Mouse (Mus musculus): ENCODE data around the gene Zim1. TPM values are rescaled to one million over a fixed set of nuclear protein-coding genes. Genes with fewer than 3 reads are reported as not detected.

Zim1 gene
- polyA plus RNA-seq, 2 experiments: 0.72 to 4.3 TPM

- H3K4me3 ChIP-seq (ENCODE audit: insufficient read depth in 1 of 2, low read depth in 2 of 2, low read length in 2 of 2): peak overlapping the region; percentile 58 to 61
- WGBS (ENCODE audit: insufficient replicate concordance): 34% methylated on average over 15 of the region's 15 CpGs
Measured at GRCm38 (mm10) chr7:6730801-6731200, 34.6 kb upstream of the Zim1 start.

GRCm38 (mm10) chr7:6730241-6730640, 34.0 kb upstream of the Zim1 start, which contains the start of the genes Peg3 and Usp29:
Peg3 (minus strand) TSS chr7:6730431.
Usp29 (plus strand) TSS chr7:6730578.
- Histone ChIP-seq H3K27me3 (ENCODE audit: control insufficient read depth, insufficient read depth, low read length) (peaks cover 3% of the 10 kb centered on the region; the same call in 1 of the 2 replicates), H3K4me1 (replicated peaks; ENCODE audit: control insufficient read depth in 2 of 2, insufficient read depth in 2 of 2, low read length in 1 of 2) (no peaks in the 10 kb centered on the region; a peak in 1 of 4 replicates), H3K4me3 (ENCODE audit: insufficient read depth in 1 of 2, low read depth in 2 of 2, low read length in 2 of 2) (peak within 1 kb of the TSS; percentile 58 to 61), H3K36me3 (replicated peaks; ENCODE audit: control insufficient read depth, insufficient read depth, low read depth) (no peaks in the 10 kb centered on the region; the same call in 1 of the 2 replicates), H3K27ac (peak within 1 kb of the TSS; percentile 61), H3K9ac (replicated peaks) (peak within 1 kb of the TSS; percentile 38), H3K9me3 (ENCODE audit: control insufficient read depth, low read length) (peaks cover 6% of the 10 kb centered on the region), H3K4me2 (ENCODE audit: low read depth) (peak within 1 kb of the TSS; percentile 59)
- DNase-seq (ENCODE audit: low read depth in 3 of 3, low spot score in 3 of 3) (peak; percentile 37 to 63 (median 53)), ATAC-seq (ENCODE audit: insufficient read depth) (peak; percentile 16)
- WGBS (ENCODE audit: insufficient replicate concordance): 45% methylated on average over 24 of the region's 24 CpGs
- TF ChIP-seq EP300 (IDR thresholded peaks at IDR 0.05; ENCODE audit: low read depth): no peak
- no peak for TF ChIP-seq CTCF (IDR thresholded peaks at IDR 0.05; ENCODE audit: low read depth)

More at GRCm38 (mm10) chr7:6730801-6731200, 34.6 kb upstream of the Zim1 start:
- peaks cover 3% of the 10 kb centered on the region; the same call in 1 of the 2 replicates for H3K27me3 ChIP-seq (ENCODE audit: control insufficient read depth, insufficient read depth, low read length)
- peak overlapping the region; percentile 16; the same call in 1 of the 2 replicates for H3K9ac ChIP-seq (replicated peaks)
- DNase-seq (ENCODE audit: low read depth in 3 of 3, low spot score in 3 of 3) (no peak), ATAC-seq (ENCODE audit: insufficient read depth) (no peak)
- H3K27ac ChIP-seq: no peak overlapping the region
- peak overlapping the region; percentile 59 for H3K4me2 ChIP-seq (ENCODE audit: low read depth)
- H3K9me3 ChIP-seq (ENCODE audit: control insufficient read depth, low read length): peaks cover 6% of the 10 kb centered on the region
- no peaks in the 10 kb centered on the region; a peak in 1 of 4 replicates for H3K4me1 ChIP-seq (replicated peaks; ENCODE audit: control insufficient read depth in 2 of 2, insufficient read depth in 2 of 2, low read length in 1 of 2)
- TF ChIP-seq CTCF (IDR thresholded peaks at IDR 0.05; ENCODE audit: low read depth) (no peak), EP300 (IDR thresholded peaks at IDR 0.05; ENCODE audit: low read depth) (no peak)
- H3K36me3 ChIP-seq (replicated peaks; ENCODE audit: control insufficient read depth, insufficient read depth, low read depth): no peaks in the 10 kb centered on the region

- H3K27me3 ChIP-seq (ENCODE audit: control insufficient read depth, insufficient read depth, low read length): peaks cover 3% of the 10 kb centered on the region; the same call in 1 of the 2 replicates
- no peaks in the 10 kb centered on the region; a peak in 1 of 4 replicates for H3K4me1 ChIP-seq (replicated peaks; ENCODE audit: control insufficient read depth in 2 of 2, insufficient read depth in 2 of 2, low read length in 1 of 2)
- 44% methylated on average over 37 of the region's 37 CpGs for WGBS (ENCODE audit: insufficient replicate concordance)
- H3K36me3 ChIP-seq (replicated peaks; ENCODE audit: control insufficient read depth, insufficient read depth, low read depth): no peaks in the 10 kb centered on the region; the same call in 1 of the 2 replicates
- peak overlapping the region; percentile 58 for H3K4me3 ChIP-seq (ENCODE audit: insufficient read depth in 1 of 2, low read depth in 2 of 2, low read length in 2 of 2)
- peak overlapping the region; percentile 61 for H3K27ac ChIP-seq
- H3K4me2 ChIP-seq (ENCODE audit: low read depth): peak overlapping the region; percentile 59
- H3K9me3 ChIP-seq (ENCODE audit: control insufficient read depth, low read length): peaks cover 6% of the 10 kb centered on the region
- DNase-seq (ENCODE audit: low read depth in 3 of 3, low spot score in 3 of 3) (peak; percentile 76 to 84 (median 79)), ATAC-seq (ENCODE audit: insufficient read depth) (peak; percentile 53; the same call in 1 of the 2 replicates)
- peak overlapping the region; percentile 36; the same call in 1 of the 2 replicates for H3K9ac ChIP-seq (replicated peaks)
- TF ChIP-seq EP300 (IDR thresholded peaks at IDR 0.05; ENCODE audit: low read depth) (no peak), CTCF (IDR thresholded peaks at IDR 0.05; ENCODE audit: low read depth) (0 out of 2 replicates have a peak, but pooled peaks have one; percentile 18)
Measured at GRCm38 (mm10) chr7:6729061-6729817, 33.0 kb upstream of the Zim1 start.

GRCm38 (mm10) chr7:6728263-6728931, 32.1 kb upstream of the Zim1 start:
- Histone ChIP-seq H3K4me1 (replicated peaks; ENCODE audit: control insufficient read depth in 2 of 2, insufficient read depth in 2 of 2, low read length in 1 of 2) (no peaks in the 10 kb centered on the region; a peak in 1 of 4 replicates), H3K9me3 (ENCODE audit: control insufficient read depth, low read length) (peaks cover 6% of the 10 kb centered on the region), H3K27ac (no peak overlapping the region), H3K4me3 (ENCODE audit: insufficient read depth in 1 of 2, low read depth in 2 of 2, low read length in 2 of 2) (peak overlapping the region; percentile 58; a peak in 3 of 4 replicates), H3K27me3 (ENCODE audit: control insufficient read depth, insufficient read depth, low read length) (peaks cover 3% of the 10 kb centered on the region; the same call in 1 of the 2 replicates), H3K9ac (replicated peaks) (no peak overlapping the region), H3K4me2 (ENCODE audit: low read depth) (peak overlapping the region; percentile 59), H3K36me3 (replicated peaks; ENCODE audit: control insufficient read depth, insufficient read depth, low read depth) (no peaks in the 10 kb centered on the region; the same call in 1 of the 2 replicates)
- TF ChIP-seq EP300 (IDR thresholded peaks at IDR 0.05; ENCODE audit: low read depth) (no peak), CTCF (IDR thresholded peaks at IDR 0.05; ENCODE audit: low read depth) (no peak)
- peak; percentile 67 to 79 (median 77) for DNase-seq (ENCODE audit: low read depth in 3 of 3, low spot score in 3 of 3)
- ATAC-seq (ENCODE audit: insufficient read depth): peak; percentile 81
- 35% methylated on average over 19 of the region's 19 CpGs for WGBS (ENCODE audit: insufficient replicate concordance)

Measured in liver, embryonic 14.5 days (tissue).